Mouse (Mus musculus) limb, embryonic 10.5 days (tissue): Measurements from ENCODE around the gene Ubxn6. TPM values are rescaled to one million over a fixed set of nuclear protein-coding genes. Genes with fewer than 3 reads are reported as not detected.

Experiments used
- DNase-seq: peaks from one replicate; pipeline ENCODE4 v3.0.0-alpha.2; 2017; ENCODE audit warnings: low spot score
- H3K27ac ChIP-seq: fragments of 300-500 bp; sonication (generic); 2 replicates; pipeline ENCODE4 v1.5.1; 2016; ENCODE audit warnings: mild to moderate bottlenecking
- H3K27me3 ChIP-seq: fragments of 300-500 bp; sonication (generic); 2 replicates; pipeline ENCODE4 v1.6.1; 2016; ENCODE audit warnings: low read depth, mild to moderate bottlenecking; ENCODE audit not compliant: poor library complexity, severe bottlenecking
- H3K36me3 ChIP-seq: fragments of 300-500 bp; sonication (generic); 2 replicates; pipeline ENCODE4 v1.6.1; 2016; ENCODE audit warnings: mild to moderate bottlenecking, moderate library complexity
- H3K4me1 ChIP-seq: fragments of 300-500 bp; sonication (generic); 2 replicates; pipeline ENCODE4 v1.6.1; 2016
- H3K4me3 ChIP-seq: fragments of 300-500 bp; sonication (generic); 2 replicates; pipeline ENCODE4 v1.5.1; 2016; ENCODE audit warnings: mild to moderate bottlenecking, moderate library complexity
- H3K9me3 ChIP-seq: fragments of 300-500 bp; sonication (generic); replicated peaks from 2 replicates; pipeline ENCODE4 v1.6.1; 2016; ENCODE audit warnings: mild to moderate bottlenecking
- WGBS: fragments of 180-500 bp; shearing (Covaris S2); methylation state at CpG from one replicate; pipeline ENCODE4 v1.1.7; 2016; 5-methylcytosine and 5-hydroxymethylcytosine counted together
- polyA plus RNA-seq: library from polyadenylated mRNA; unstranded; fragments of >200 nt; fragmentation: Nextera tagmentation; extraction: Ambion mirVana; gene quantifications from 2 replicates; pipeline ENCODE4 v1.2.1, GENCODE M21; 2016

Gene Ubxn6
- polyA plus RNA-seq, 1 experiment from 2014 or later, result 40.3 TPM

- H3K36me3 ChIP-seq, result peaks cover 77% of the 10 kb centered on the region
- H3K27ac ChIP-seq, result no peak overlapping the region
- H3K4me3 ChIP-seq, result no peak overlapping the region
- H3K27me3 ChIP-seq, result no peaks in the 10 kb centered on the region
- peaks cover 39% of the 10 kb centered on the region for H3K4me1 ChIP-seq
- no peak for DNase-seq
- 88% methylated on average over 5 of the region's 5 CpGs for WGBS
- H3K9me3 ChIP-seq, result no peaks in the 10 kb centered on the region
These were observed 49.9 kb downstream of the Ubxn6 start for GRCm38 (mm10) chr17:56024931-56025330.

- Histone ChIP-seq H3K27ac (no peak overlapping the region), H3K36me3 (peaks cover 78% of the 10 kb centered on the region), H3K4me1 (peaks cover 39% of the 10 kb centered on the region), H3K9me3 (no peaks in the 10 kb centered on the region), H3K4me3 (no peak overlapping the region), H3K27me3 (no peaks in the 10 kb centered on the region)
- 78% methylated on average over 2 of the region's 2 CpGs for WGBS
- no peak for DNase-seq
These were observed 50.4 kb downstream of the Ubxn6 start for GRCm38 (mm10) chr17:56024476-56024875.

GRCm38 (mm10) chr17:56023386-56023785 lies 51.4 kb downstream of the Ubxn6 start:
- Histone ChIP-seq H3K9me3 (no peaks in the 10 kb centered on the region), H3K36me3 (peaks cover 78% of the 10 kb centered on the region), H3K4me3 (no peak overlapping the region), H3K27ac (no peak overlapping the region), H3K4me1 (peaks cover 40% of the 10 kb centered on the region), H3K27me3 (no peaks in the 10 kb centered on the region)
- WGBS, result 93% methylated on average over 5 of the region's 5 CpGs
- no peak for DNase-seq

- Histone ChIP-seq H3K36me3 (peaks cover 78% of the 10 kb centered on the region), H3K9me3 (no peaks in the 10 kb centered on the region), H3K4me3 (no peak overlapping the region), H3K4me1 (peaks cover 41% of the 10 kb centered on the region), H3K27ac (no peak overlapping the region), H3K27me3 (no peaks in the 10 kb centered on the region)
- WGBS, result 88% methylated on average over 4 of the region's 4 CpGs
- no peak for DNase-seq
These were observed 51.9 kb downstream of the Ubxn6 start for GRCm38 (mm10) chr17:56022989-56023290.

GRCm38 (mm10) chr17:56022131-56022988 lies 52.5 kb downstream of the Ubxn6 start:
- no peak for DNase-seq
- 61% methylated on average over 2 of the region's 2 CpGs for WGBS

GRCm38 (mm10) chr17:56021161-56021910 lies 53.5 kb downstream of the Ubxn6 start:
- no peak overlapping the region for H3K4me3 ChIP-seq
- no peak for DNase-seq
- H3K27me3 ChIP-seq, result no peaks in the 10 kb centered on the region
- peaks cover 27% of the 10 kb centered on the region; the same call in 1 of the 2 replicates for H3K4me1 ChIP-seq
- H3K36me3 ChIP-seq, result peaks cover 84% of the 10 kb centered on the region
- H3K9me3 ChIP-seq, result no peaks in the 10 kb centered on the region
- 84% methylated on average over 4 of the region's 4 CpGs for WGBS
- 0 out of 2 replicates have a peak overlapping the region, but pooled peaks have one; percentile 15 for H3K27ac ChIP-seq

More at GRCm38 (mm10) chr17:56022131-56022988, 52.5 kb downstream of the Ubxn6 start:
- H3K4me3 ChIP-seq, result no peak overlapping the region
- H3K27ac ChIP-seq, result no peak overlapping the region
- peaks cover 36% of the 10 kb centered on the region for H3K4me1 ChIP-seq
- peaks cover 79% of the 10 kb centered on the region for H3K36me3 ChIP-seq
- no peaks in the 10 kb centered on the region for H3K27me3 ChIP-seq
- H3K9me3 ChIP-seq, result no peaks in the 10 kb centered on the region

- Histone ChIP-seq H3K9me3 (no peaks in the 10 kb centered on the region), H3K27ac (no peak overlapping the region), H3K36me3 (peaks cover 92% of the 10 kb centered on the region), H3K27me3 (no peaks in the 10 kb centered on the region), H3K4me1 (peaks cover 27% of the 10 kb centered on the region; the same call in 1 of the 2 replicates), H3K4me3 (no peak overlapping the region)
- DNase-seq, result no peak
- 97% methylated on average over 6 of the region's 6 CpGs for WGBS
These were observed 54.3 kb downstream of the Ubxn6 start for GRCm38 (mm10) chr17:56020400-56021084.

GRCm38 (mm10) chr17:56018347-56019131 lies 56.3 kb downstream of the Ubxn6 start:
- H3K9me3 ChIP-seq, result no peaks in the 10 kb centered on the region
- H3K4me3 ChIP-seq, result no peak overlapping the region
- peaks cover 93% of the 10 kb centered on the region for H3K36me3 ChIP-seq
- H3K27me3 ChIP-seq, result no peaks in the 10 kb centered on the region
- no peak overlapping the region for H3K27ac ChIP-seq
- no peak for DNase-seq
- 77% methylated on average over 20 of the region's 20 CpGs for WGBS
- peaks cover 13% of the 10 kb centered on the region; the same call in 1 of the 2 replicates for H3K4me1 ChIP-seq

GRCm38 (mm10) chr17:56017848-56018247 lies 57.0 kb downstream of the Ubxn6 start:
- 90% methylated on average over 7 of the region's 7 CpGs for WGBS

More at GRCm38 (mm10) chr17:56017848-56018247, 57.0 kb downstream of the Ubxn6 start:
- Histone ChIP-seq H3K36me3 (peaks cover 93% of the 10 kb centered on the region), H3K4me3 (no peak overlapping the region), H3K27me3 (no peaks in the 10 kb centered on the region), H3K9me3 (no peaks in the 10 kb centered on the region), H3K27ac (no peak overlapping the region), H3K4me1 (peaks cover 8% of the 10 kb centered on the region; the same call in 1 of the 2 replicates)
- no peak for DNase-seq

Other genes with a start within 250 kb of the Ubxn6 start
- 7.3 and 9.5 TPM in 2 replicates for gene Zfp119a, start 196.1 kb downstream of the Ubxn6 start, polyA plus RNA-seq
- gene Zfp959, start 182.9 kb downstream of the Ubxn6 start, polyA plus RNA-seq, result 13.2 and 15.5 TPM in 2 replicates
- gene Zfp119b, start 125.5 kb downstream of the Ubxn6 start, polyA plus RNA-seq, result 3.9 and 5.0 TPM in 2 replicates
- gene Ebi3, start 122.4 kb downstream of the Ubxn6 start, polyA plus RNA-seq, result 0.90 and 1.1 TPM in 2 replicates
- 27.7 and 28.5 TPM in 2 replicates for gene Yju2, start 115.9 kb downstream of the Ubxn6 start, polyA plus RNA-seq
- gene Shd, start 104.6 kb downstream of the Ubxn6 start, polyA plus RNA-seq, result 23.6 and 39.7 TPM in 2 replicates
- 44.0 and 56.6 TPM in 2 replicates for gene Fsd1, start 88.5 kb downstream of the Ubxn6 start, polyA plus RNA-seq
- 6.4 and 7.3 TPM in 2 replicates for gene Stap2, start 69.4 kb downstream of the Ubxn6 start, polyA plus RNA-seq
- gene Mpnd, start 69.3 kb downstream of the Ubxn6 start, polyA plus RNA-seq, result 115 and 130 TPM in 2 replicates
- 181 and 187 TPM in 2 replicates for gene Sh3gl1, start 38.4 kb downstream of the Ubxn6 start, polyA plus RNA-seq
- gene Chaf1a, start 34.6 kb downstream of the Ubxn6 start, polyA plus RNA-seq, result 54.7 and 60.2 TPM in 2 replicates
- gene Hdgfl2, start 4.6 kb upstream of the Ubxn6 start, polyA plus RNA-seq, result 205 and 213 TPM in 2 replicates
- 0.08 and 0.10 TPM in 2 replicates for gene Plin4, start 34.8 kb upstream of the Ubxn6 start, polyA plus RNA-seq
- gene Plin5, start 42.6 kb upstream of the Ubxn6 start, polyA plus RNA-seq, result 0.21 and 0.36 TPM in 2 replicates
- gene Lrg1, start 47.0 kb upstream of the Ubxn6 start, polyA plus RNA-seq, result 0.23 TPM in 1 of 2 replicates, not detected in the other
- 0.88 and 1.0 TPM in 2 replicates for gene Sema6b, start 65.3 kb upstream of the Ubxn6 start, polyA plus RNA-seq
- 6.1 and 10.6 TPM in 2 replicates for gene Tnfaip8l1, start 87.4 kb upstream of the Ubxn6 start, polyA plus RNA-seq
- 78.0 and 80.7 TPM in 2 replicates for gene Mydgf, start 108.9 kb upstream of the Ubxn6 start, polyA plus RNA-seq
- gene Dpp9, start 143.9 kb upstream of the Ubxn6 start, polyA plus RNA-seq, result 44.5 and 44.8 TPM in 2 replicates
- 12.2 and 14.6 TPM in 2 replicates for gene Fem1a, start 181.8 kb upstream of the Ubxn6 start, polyA plus RNA-seq
- gene Ticam1, start 201.8 kb upstream of the Ubxn6 start, polyA plus RNA-seq, result 3.0 TPM in 2 replicates
- gene Plin3, start 217.8 kb upstream of the Ubxn6 start, polyA plus RNA-seq, result 78.2 and 89.7 TPM in 2 replicates
- not detected in 2 replicates for gene Arrdc5, start 225.3 kb upstream of the Ubxn6 start, polyA plus RNA-seq
- gene Uhrf1, start 228.3 kb upstream of the Ubxn6 start, polyA plus RNA-seq, result 316 and 336 TPM in 2 replicates